Mouse (Mus musculus) gastrocnemius, adult 2 months (tissue): ENCODE data around the gene C1qtnf4. TPM values are rescaled to one million over a fixed set of nuclear protein-coding genes. Genes with fewer than 3 reads are reported as not detected.
"Not testable (repeated sequence)": the region's sequence is repeated elsewhere in the genome, so short reads cannot be mapped to it uniquely, and the experiment has no call there.

Experiments
- DNase-seq: peaks from one replicate; pipeline ENCODE4 v3.0.0; 2022
- H3K27ac ChIP-seq: fragments of 200-600 bp; 2 replicates; pipeline ENCODE4 v1.8.1; 2022; ENCODE audit warnings: mild to moderate bottlenecking
- H3K4me3 ChIP-seq: fragments of 200-600 bp; 2 replicates; pipeline ENCODE4 v1.8.1; 2022; ENCODE audit warnings: mild to moderate bottlenecking, moderate library complexity
- CTCF ChIP-seq: fragments of 200-600 bp; IDR thresholded peaks from 2 replicates; pipeline ENCODE4 v1.8.1; 2022; ENCODE audit warnings: antibody characterized with exemption, mild to moderate bottlenecking, moderate library complexity
- intact Hi-C: fragments of 180-260 bp; cut with DNase I; formaldehyde crosslinking; loops from one replicate; pipeline ENCODE4 v1.15.1; 2025
- total RNA-seq, 2 experiments: library from RNA; stranded (reverse); gene quantifications; 2 replicates each; pipeline ENCODE4 v1.2.3; 2021

The C1qtnf4 gene
- total RNA-seq, 2 experiments from 2014 or later, result 4.3 to 6.1 TPM

DNA sequence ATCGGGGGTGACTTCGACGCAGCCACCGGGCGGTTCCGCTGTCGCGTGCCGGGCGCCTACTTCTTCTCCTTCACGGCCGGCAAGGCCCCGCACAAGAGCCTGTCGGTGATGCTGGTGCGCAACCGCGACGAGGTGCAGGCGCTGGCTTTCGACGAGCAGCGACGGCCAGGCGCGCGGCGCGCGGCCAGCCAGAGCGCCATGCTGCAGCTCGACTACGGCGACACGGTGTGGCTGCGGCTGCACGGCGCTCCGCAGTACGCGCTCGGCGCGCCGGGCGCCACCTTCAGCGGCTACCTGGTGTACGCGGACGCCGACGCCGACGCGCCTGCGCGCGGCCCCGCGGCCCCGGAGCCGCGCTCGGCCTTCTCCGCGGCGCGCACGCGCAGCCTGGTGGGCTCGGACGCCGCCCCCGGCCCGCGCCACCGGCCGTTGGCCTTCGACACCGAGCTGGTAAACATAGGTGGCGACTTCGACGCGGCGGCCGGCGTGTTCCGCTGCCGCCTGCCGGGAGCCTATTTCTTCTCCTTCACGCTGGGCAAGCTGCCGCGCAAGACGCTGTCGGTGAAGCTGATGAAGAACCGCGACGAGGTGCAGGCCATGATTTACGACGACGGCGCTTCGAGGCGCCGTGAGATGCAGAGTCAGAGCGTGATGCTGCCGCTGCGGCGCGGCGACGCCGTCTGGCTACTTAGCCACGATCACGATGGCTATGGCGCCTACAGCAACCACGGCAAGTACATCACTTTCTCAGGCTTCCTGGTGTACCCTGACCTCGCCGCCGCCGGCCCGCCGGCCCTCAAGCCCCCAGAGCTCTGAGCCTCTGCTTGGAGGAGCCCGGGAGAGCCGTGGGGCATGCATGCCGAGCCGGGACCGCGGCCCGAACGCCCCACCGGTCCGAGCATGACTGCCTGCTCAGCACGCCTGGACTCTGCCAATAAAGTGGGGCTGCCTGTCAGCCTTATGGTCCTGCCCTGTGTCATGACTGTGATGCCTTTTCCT, 4.2 kb downstream of the C1qtnf4 start:
- intact Hi-C loops, result no loop called here

DNA sequence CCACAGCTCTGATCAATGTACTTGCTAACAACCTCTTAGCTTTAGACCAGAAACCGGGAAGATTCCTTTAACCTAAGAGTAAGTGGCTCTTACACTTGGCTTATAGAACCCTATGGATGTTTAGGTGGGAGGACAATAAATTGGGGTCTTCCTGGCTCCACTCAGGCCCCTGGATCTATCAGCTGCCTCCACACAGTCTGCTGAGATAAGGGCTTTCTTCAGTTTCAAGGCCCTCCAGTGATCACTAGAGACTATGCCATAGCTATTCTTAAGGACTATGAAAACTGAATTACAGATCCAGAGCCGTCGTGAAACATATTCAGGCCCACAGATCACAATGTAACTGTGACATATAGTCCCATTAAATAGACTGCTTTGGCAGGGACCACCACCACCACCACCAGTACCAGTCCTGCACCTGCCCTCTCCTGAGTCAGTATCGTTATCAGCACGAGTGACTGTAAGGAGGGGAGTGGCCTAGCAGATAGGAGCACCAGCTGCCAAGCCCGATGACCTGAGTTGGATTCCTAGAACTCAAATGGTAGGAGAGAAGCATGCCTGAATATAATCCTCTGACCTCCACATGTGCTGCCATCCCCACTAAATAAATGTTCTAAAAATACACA, 8.1 kb downstream of the C1qtnf4 start:
- no peak overlapping the region for H3K4me3 ChIP-seq
- no peak overlapping the region for H3K27ac ChIP-seq
- intact Hi-C loops, result no loop called here
- TF ChIP-seq CTCF, result no peak
- DNase-seq, result no peak

More for the DNA sequence above, 4.2 kb downstream of the C1qtnf4 start:
- peak; percentile 36 for TF ChIP-seq CTCF
- Histone ChIP-seq H3K27ac (peak overlapping the region; percentile 80), H3K4me3 (peak overlapping the region; percentile 79)
- peak; percentile 80 for DNase-seq

DNA sequence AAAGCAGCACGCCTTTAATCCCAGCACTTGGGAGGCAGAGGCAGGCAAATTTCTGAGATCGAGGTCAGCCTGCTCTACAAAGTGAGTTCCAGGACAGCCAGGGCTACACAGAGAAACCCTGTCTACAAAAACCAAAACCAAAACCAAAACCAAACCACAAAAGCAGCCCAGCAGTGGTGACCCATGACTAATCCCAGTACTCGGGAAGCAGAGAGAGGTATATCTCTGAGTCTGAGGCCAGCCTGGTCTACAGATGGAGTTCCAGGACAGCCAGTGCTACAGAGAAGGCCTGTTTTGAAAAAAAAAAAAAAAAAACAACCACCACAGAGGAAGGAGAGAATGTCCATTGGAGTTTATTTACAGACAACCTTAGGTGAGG, 8.6 kb downstream of the C1qtnf4 start:
- DNase-seq, H3K4me3 ChIP-seq, H3K27ac ChIP-seq, intact Hi-C loops: not testable (repeated sequence)

DNA sequence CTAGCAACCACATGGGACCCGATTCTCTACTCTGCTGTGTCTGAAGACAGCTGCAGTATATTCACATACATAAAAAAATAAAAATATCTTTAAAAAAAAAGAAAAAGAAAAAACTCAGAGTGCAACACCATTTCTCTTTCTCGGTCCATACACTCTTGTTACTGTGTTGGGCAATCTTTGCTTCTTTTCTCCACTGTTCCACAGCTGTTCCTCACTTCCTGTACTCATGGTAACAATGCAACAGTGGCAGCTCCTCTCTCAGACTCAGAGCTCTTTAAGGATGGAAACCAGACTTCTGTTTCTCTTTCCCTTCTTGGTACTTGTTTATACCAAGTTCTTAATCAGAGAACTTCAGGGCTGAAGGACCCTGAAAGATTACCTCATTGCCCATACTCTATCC, 17.7 kb downstream of the C1qtnf4 start:
- Histone ChIP-seq H3K4me3 (peak overlapping the region; percentile 87), H3K27ac (peak overlapping the region; percentile 98)
- TF ChIP-seq CTCF, result no peak
- no peak for DNase-seq
- intact Hi-C loops, result loop anchor here (5.0 kb wide), 1 partner anchor 39 kb away; the partner anchor contains the start of gene Celf1

DNA sequence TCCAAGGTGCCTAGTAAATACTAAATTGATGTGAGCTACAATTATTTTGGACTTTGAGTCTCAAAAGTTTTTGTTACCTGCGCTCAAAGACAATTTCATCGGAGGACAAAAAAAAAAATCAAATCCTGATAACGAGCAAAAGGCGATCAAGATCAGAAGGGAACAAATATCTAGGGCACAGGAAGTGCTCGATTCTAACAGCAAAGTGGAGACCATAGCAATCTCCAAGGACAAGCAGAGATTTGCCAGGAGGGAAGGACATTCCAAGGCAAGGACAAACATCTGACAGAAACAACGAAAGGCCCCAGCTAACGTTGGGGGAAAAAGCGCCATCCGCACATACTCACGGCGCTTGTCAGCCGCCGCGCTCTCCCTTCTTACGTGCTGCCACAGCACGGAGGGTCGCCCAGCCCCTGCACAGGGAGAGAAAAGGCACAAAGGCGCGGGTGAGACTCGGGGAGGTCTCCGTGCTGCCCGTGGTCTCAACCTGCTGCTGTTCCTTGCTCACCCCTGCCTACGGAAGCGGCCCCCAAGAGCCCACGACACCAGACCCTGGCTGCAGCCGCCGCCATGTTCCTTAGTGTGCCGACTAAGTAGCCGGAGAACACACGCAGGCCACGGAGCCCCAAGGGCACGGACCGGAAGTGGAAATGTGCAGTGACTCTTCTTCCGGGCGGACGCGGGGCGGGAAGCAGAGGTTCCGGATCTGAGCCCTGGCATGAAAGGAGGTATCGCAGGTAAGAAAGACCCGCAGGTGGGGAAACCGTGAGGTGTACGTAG, 18.6 kb downstream of the C1qtnf4 start, which contains the start of the genes Kbtbd4 and Ndufs3:
Kbtbd4 (plus strand) TSS at position 665 of the 780 bp plus-strand sequence.
Ndufs3 (minus strand) TSS at position 752 of the 780 bp plus-strand sequence.
- no peak for TF ChIP-seq CTCF
- Histone ChIP-seq H3K4me3 (peak within 1 kb of the TSS; percentile 87), H3K27ac (peak within 1 kb of the TSS; percentile 98)
- intact Hi-C loops, result loop anchor here (5.0 kb wide), 1 partner anchor 38 kb away; the partner anchor contains the start of gene Celf1
- peak; percentile 91 for DNase-seq

DNA sequence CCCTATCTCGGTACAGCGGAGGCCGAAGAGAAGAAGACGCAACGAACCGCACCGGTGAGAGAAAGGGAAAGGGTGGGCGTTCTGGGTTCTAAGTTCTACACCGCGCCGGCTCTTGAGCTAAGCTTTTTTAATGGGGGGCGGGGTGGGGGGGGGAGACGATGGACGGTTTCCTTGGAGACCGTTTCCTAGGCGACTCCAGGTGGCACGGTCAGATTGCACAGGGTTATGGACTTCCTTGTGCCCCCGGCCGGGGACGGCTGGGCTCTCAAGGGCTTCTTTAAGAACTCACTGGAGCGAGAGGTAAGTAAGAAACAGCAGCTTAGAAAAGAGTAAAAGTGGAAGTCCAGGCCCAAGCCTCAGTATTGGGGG, 19.2 kb downstream of the C1qtnf4 start:
- intact Hi-C loops, result loop anchor here (5.0 kb wide), 1 partner anchor 37 kb away; the partner anchor contains the start of gene Celf1
- Histone ChIP-seq H3K27ac (peak overlapping the region; percentile 98), H3K4me3 (peak overlapping the region; percentile 87)
- no peak for DNase-seq
- TF ChIP-seq CTCF, result no peak

DNA sequence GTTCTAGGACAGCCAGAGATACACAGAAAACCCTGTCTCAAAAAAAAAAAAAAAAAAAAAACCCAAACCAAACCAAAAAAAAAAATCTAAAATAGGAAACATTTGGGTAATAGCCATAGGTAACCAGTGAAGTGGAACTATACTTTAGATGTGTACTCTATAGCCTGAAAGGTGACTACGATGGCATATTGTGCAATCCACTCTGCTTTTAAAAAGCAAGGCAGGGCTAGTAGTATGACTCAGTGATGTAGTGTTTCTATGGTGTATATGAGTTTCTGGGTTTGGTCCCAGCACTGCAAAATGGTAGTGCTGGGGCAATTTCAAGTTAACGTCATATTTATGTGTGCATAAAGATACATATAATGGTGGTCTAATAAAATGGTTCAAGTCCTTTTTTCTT, 21.1 kb downstream of the C1qtnf4 start:
- Histone ChIP-seq H3K27ac (no peak overlapping the region), H3K4me3 (no peak overlapping the region)
- intact Hi-C loops, result no loop called here
- no peak for TF ChIP-seq CTCF
- DNase-seq, result no peak

DNA sequence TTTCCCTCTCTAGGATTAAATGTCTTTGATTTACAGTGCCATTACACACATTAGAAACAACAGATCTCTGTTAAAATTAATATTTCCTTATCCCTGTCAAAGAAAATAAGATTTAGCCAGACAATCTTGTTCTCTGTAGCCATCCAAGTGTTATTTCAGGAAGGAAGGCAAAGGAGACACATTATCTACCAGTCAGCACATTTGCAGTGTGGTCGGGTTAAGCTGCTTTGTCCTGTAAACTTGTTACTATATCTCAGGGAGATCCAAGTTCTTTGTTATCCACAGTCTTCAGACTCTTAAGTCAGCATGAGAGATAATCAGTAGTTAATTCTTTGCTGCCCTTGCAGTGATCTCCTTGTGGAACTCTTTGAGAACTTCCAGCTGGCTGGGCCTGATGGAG, 25.2 kb downstream of the C1qtnf4 start:
- no peak for DNase-seq
- Histone ChIP-seq H3K27ac (peak overlapping the region; percentile 64), H3K4me3 (no peak overlapping the region)
- no peak for TF ChIP-seq CTCF
- intact Hi-C loops, result no loop called here

DNA sequence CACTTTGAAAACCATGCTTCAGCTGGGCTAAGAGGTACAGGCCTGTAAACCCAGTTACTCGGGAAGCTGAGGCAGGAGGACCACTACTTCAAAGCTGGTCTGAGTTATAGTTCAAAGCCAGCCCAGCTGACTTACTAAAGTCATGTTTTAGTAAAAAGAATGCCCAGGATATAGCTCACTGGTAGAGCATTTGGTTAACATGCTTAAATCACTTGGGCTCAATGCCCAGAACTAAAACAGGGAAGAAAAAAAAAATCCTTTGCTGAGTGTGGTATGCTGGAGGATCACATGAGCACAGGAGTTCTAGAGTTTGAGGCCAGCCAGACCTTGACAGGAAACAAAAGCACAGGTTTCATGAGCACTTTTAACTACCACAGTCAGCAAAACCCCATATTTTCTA, 26.0 kb downstream of the C1qtnf4 start:
- TF ChIP-seq CTCF, result no peak
- peak overlapping the region; percentile 64; the same call in 1 of the 2 replicates for H3K27ac ChIP-seq
- H3K4me3 ChIP-seq, result no peak overlapping the region
- DNase-seq, result no peak
- intact Hi-C loops, result no loop called here

DNA sequence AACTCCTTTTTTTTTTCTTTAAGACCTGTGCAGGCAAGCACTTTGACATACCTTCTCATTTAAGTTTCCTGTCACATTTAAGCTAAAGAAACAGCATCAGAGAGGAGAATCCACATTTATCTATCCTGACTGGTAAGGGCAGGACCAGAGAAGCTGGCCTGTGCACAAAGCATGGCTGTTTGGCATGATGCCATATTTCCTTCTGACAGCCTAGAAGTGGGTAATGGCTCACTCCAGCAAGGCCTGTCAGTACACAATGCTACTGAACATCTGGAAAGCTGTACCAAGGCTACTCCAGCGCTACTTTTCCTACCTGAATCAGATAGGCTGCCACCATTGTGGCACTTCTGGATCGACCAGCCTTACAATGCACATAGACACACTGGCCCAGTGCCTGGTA, 28.0 kb downstream of the C1qtnf4 start:
- no peak overlapping the region; the same call in 1 of the 2 replicates for H3K4me3 ChIP-seq
- no peak for TF ChIP-seq CTCF
- DNase-seq, result no peak
- intact Hi-C loops, result loop anchor here (2.0 kb wide), 1 partner anchor 13 kb away; no protein-coding TSS in a partner anchor
- peak overlapping the region; percentile 4; the same call in 1 of the 2 replicates for H3K27ac ChIP-seq

DNA sequence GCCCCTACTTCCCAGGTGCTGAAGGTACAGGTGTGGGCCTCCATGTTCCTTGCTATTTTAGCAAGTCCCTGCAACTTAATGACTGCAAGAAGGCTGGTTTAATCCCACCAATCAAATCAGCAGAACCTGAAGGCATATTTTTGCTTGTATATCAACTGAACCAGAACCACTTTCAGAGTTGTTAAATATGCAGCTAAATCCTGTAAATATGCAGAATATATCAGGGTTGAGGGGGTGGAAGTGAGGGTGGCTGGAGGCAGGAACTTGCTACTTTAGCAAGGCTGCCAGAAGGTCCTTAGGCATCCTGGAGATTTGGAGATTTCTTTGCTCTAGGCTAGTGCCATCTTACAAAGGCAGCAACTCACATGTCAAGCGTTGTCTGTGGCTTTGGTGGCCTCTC, 29.9 kb downstream of the C1qtnf4 start:
- Histone ChIP-seq H3K27ac (peak overlapping the region; percentile 98; the same call in 1 of the 2 replicates), H3K4me3 (peak overlapping the region; percentile 89)
- DNase-seq, result no peak
- no peak for TF ChIP-seq CTCF
- intact Hi-C loops, result loop anchor here (2.0 kb wide), 1 partner anchor 15 kb away; no protein-coding TSS in a partner anchor
